Mouse (Mus musculus) midbrain, embryonic 13.5 days (tissue): ENCODE measurements around the gene Btla. TPM values are rescaled to one million over a fixed set of nuclear protein-coding genes. Genes with fewer than 3 reads are reported as not detected.
A peak's percentile ranks its signal among the peaks of the same experiment; 100 is the strongest.

Source experiments
- ATAC-seq: fragments of 200-750 bp; cut with Nextera tagmentation; 2 replicates; pipeline ENCODE4 v1.8.0; 2017; ENCODE audit warnings: mild to moderate bottlenecking, moderate TSS enrichment, moderate library complexity
- H3K27ac ChIP-seq: fragments of 300-500 bp; sonication (generic); 2 replicates; pipeline ENCODE4 v1.5.1; 2015; ENCODE audit warnings: inconsistent platforms, mild to moderate bottlenecking, moderate library complexity
- H3K27me3 ChIP-seq: fragments of 300-500 bp; sonication (generic); 2 replicates; pipeline ENCODE4 v1.6.1; 2015; ENCODE audit warnings: mild to moderate bottlenecking, inconsistent platforms
- H3K36me3 ChIP-seq: fragments of 300-500 bp; sonication (generic); 2 replicates; pipeline ENCODE4 v1.6.1; 2015; ENCODE audit warnings: mild to moderate bottlenecking, inconsistent platforms
- H3K4me1 ChIP-seq: fragments of 300-500 bp; sonication (generic); replicated peaks from 2 replicates; pipeline ENCODE4 v1.6.1; 2015; ENCODE audit warnings: inconsistent platforms
- H3K4me2 ChIP-seq: fragments of 300-500 bp; sonication (generic); replicated peaks from 2 replicates; pipeline ENCODE4 v1.6.1; 2015; ENCODE audit warnings: moderate library complexity, mild to moderate bottlenecking, inconsistent platforms
- H3K4me3 ChIP-seq: fragments of 300-500 bp; sonication (generic); replicated peaks from 2 replicates; pipeline ENCODE4 v1.5.1; 2015; ENCODE audit warnings: mild to moderate bottlenecking, inconsistent platforms
- H3K9ac ChIP-seq: fragments of 300-500 bp; sonication (generic); replicated peaks from 2 replicates; pipeline ENCODE4 v1.6.1; 2015; ENCODE audit warnings: mild to moderate bottlenecking, inconsistent platforms
- H3K9me3 ChIP-seq: fragments of 300-500 bp; sonication (generic); 2 replicates; pipeline ENCODE4 v1.6.1; 2016; ENCODE audit warnings: mild to moderate bottlenecking, inconsistent platforms
- WGBS: fragments of 180-500 bp; shearing (Covaris S2); methylation state at CpG from one replicate; pipeline ENCODE4 v1.1.7; 2015; 5-methylcytosine and 5-hydroxymethylcytosine counted together
- polyA plus RNA-seq: library from polyadenylated mRNA; unstranded; fragments of >200 nt; fragmentation: Nextera tagmentation; extraction: Ambion mirVana; gene quantifications from 2 replicates; pipeline ENCODE4 v1.2.1, GENCODE M21; 2015

The Btla gene
- polyA plus RNA-seq, 1 experiment from 2014 or later, result 0.15 TPM

DNA sequence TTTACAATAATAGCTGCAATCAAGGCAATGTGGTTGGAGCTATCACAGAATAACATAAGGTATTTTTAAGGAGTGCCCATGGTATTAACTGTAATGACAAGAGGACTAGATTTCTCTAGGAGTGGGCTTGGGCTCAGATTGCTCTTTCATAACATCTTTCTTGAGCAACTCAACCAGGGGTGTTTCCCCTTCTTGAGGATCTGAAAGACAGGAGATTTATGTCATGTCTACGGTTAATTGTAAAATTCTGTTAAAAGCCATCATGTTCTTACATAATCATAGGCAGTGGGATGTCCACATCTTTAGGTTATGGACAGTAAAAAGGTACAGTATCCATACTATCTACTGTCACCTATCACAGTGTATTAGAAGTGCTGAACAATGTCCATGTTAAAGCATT, 7.2 kb downstream of the Btla start:
- no peaks in the 10 kb centered on the region for H3K9me3 ChIP-seq
- no peak for ATAC-seq
- H3K4me2 ChIP-seq, result no peak overlapping the region
- 97% methylated on average over 1 of the region's 1 CpGs for WGBS
- H3K27me3 ChIP-seq, result no peaks in the 10 kb centered on the region
- H3K4me1 ChIP-seq, result no peaks in the 10 kb centered on the region
- H3K4me3 ChIP-seq, result no peak overlapping the region
- no peak overlapping the region for H3K27ac ChIP-seq
- no peaks in the 10 kb centered on the region for H3K36me3 ChIP-seq
- no peak overlapping the region for H3K9ac ChIP-seq

DNA sequence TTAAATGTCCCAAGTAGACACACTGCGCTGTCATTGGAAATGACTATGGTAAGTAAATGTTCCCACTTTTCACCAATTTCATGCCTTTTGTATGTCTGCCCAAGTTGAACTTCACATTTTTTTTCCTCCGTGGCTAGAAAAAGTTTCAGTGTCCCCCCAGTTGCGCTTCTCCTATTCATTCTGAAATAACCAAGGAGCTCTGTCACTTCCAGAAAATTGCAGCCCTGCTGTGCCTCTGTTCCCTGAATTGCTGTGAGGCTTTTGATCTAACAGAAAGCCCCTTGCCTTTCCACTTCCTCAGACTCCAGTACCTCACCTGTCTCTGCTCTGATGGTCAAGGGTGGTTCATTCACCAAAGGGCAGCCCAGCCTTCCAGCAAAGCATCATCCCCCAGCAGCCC, 8.9 kb downstream of the Btla start:
- Histone ChIP-seq H3K4me2 (no peak overlapping the region), H3K4me3 (no peak overlapping the region), H3K27ac (no peak overlapping the region), H3K9ac (no peak overlapping the region), H3K9me3 (no peaks in the 10 kb centered on the region), H3K27me3 (no peaks in the 10 kb centered on the region), H3K36me3 (no peaks in the 10 kb centered on the region), H3K4me1 (no peaks in the 10 kb centered on the region)
- 49% methylated on average over 3 of the region's 3 CpGs for WGBS
- no peak for ATAC-seq

DNA sequence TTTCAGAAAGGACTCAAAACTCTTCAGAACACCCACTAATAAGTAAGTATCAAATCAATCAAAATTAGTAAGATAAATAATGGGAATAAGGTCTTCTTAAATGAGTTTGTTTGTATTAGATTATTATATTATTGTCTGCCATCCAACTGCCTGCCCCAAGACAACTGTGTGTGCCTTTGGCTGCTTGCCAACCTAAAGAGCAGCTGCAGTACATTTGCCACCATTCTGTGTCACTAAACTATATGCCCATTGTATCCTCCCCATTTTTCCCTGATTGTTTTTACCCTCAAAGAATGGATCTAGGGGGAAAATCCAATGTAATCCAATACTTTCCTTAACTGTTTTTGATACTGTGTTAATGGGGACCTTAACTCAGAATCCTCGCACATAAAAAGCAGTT, 18.6 kb downstream of the Btla start:
- no peak overlapping the region for H3K4me3 ChIP-seq
- no peak overlapping the region for H3K4me2 ChIP-seq
- no peak for ATAC-seq
- H3K9ac ChIP-seq, result no peak overlapping the region
- no peaks in the 10 kb centered on the region for H3K9me3 ChIP-seq
- H3K27me3 ChIP-seq, result no peaks in the 10 kb centered on the region
- peaks cover 4% of the 10 kb centered on the region; the same call in 1 of the 2 replicates for H3K4me1 ChIP-seq
- no peak overlapping the region for H3K27ac ChIP-seq
- 80% methylated on average over 1 of the region's 1 CpGs for WGBS
- H3K36me3 ChIP-seq, result no peaks in the 10 kb centered on the region

DNA sequence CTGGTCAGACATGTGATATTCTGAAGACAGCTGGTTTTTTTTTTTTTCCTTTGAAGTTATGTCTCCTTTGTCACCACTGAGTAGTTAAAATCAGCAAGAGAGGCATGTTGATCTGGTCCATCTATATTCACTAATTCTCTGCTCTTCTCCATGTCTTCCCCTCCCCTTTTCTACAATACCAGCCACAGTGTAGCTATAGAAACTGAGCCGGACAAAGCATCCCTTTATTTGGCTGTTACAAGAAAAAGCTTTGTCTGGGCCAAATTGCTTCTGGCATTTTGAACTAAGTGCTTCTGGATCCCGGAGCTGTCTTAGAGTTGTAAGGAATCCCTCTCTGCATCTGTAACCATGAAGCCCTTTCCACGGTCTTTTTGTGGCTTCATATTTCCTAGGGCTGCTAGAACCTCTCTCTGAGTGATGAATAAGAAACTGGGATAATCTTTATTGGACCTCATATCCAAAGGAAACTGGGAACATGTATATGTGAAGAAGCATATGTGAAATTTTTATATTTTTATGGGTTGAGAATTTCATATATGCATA, 20.9 kb downstream of the Btla start:
- Histone ChIP-seq H3K4me1 (peaks cover 4% of the 10 kb centered on the region; the same call in 1 of the 2 replicates), H3K4me3 (no peak overlapping the region), H3K9ac (no peak overlapping the region), H3K4me2 (no peak overlapping the region), H3K9me3 (no peaks in the 10 kb centered on the region), H3K36me3 (no peaks in the 10 kb centered on the region), H3K27me3 (no peaks in the 10 kb centered on the region), H3K27ac (no peak overlapping the region)
- 8% methylated on average over 3 of the region's 3 CpGs for WGBS
- ATAC-seq, result peak; percentile 86

DNA sequence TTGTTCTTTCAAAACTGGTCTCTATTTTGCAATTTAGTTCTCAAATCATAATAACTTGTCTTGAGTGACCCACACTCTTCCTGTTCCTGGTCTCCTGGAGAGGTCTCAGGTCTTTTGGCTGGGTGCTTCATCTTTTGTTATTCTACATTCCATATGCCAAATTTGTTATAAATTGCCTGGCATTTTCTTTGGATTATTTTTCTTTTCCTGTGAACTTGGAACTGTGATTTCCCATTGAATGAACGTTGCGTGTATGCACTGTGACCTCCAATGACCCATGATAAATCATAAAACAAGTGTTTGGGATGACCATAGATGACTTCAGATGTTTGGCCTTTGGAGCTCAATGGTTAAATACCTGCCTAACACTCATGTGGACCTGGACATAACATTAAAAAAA, 25.6 kb downstream of the Btla start:
- H3K4me2 ChIP-seq, result no peak overlapping the region
- WGBS, result 76% methylated on average over 2 of the region's 2 CpGs
- no peak overlapping the region for H3K4me3 ChIP-seq
- no peaks in the 10 kb centered on the region for H3K9me3 ChIP-seq
- H3K9ac ChIP-seq, result no peak overlapping the region
- H3K27ac ChIP-seq, result no peak overlapping the region
- H3K4me1 ChIP-seq, result peaks cover 4% of the 10 kb centered on the region; the same call in 1 of the 2 replicates
- H3K36me3 ChIP-seq, result no peaks in the 10 kb centered on the region
- no peaks in the 10 kb centered on the region for H3K27me3 ChIP-seq
- no peak for ATAC-seq

DNA sequence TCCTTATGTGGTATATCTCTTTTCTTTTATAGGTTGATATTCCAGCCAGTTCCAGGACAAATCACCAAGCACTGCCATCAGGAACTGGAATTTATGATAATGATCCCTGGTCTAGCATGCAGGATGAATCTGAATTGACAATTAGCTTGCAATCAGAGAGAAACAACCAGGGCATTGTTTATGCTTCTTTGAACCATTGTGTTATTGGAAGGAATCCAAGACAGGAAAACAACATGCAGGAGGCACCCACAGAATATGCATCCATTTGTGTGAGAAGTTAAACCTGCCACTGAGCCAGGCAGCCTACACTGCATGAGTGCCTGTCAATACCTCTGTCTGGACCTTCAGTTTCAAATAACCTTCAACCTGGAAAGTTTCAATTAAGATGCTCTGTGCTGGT, 26.2 kb downstream of the Btla start:
- ATAC-seq, result no peak
- no peak overlapping the region for H3K27ac ChIP-seq
- no peak overlapping the region for H3K9ac ChIP-seq
- no peaks in the 10 kb centered on the region for H3K36me3 ChIP-seq
- no peak overlapping the region for H3K4me3 ChIP-seq
- no peaks in the 10 kb centered on the region for H3K9me3 ChIP-seq
- no peaks in the 10 kb centered on the region for H3K4me1 ChIP-seq
- H3K4me2 ChIP-seq, result no peak overlapping the region
- no peaks in the 10 kb centered on the region for H3K27me3 ChIP-seq

DNA sequence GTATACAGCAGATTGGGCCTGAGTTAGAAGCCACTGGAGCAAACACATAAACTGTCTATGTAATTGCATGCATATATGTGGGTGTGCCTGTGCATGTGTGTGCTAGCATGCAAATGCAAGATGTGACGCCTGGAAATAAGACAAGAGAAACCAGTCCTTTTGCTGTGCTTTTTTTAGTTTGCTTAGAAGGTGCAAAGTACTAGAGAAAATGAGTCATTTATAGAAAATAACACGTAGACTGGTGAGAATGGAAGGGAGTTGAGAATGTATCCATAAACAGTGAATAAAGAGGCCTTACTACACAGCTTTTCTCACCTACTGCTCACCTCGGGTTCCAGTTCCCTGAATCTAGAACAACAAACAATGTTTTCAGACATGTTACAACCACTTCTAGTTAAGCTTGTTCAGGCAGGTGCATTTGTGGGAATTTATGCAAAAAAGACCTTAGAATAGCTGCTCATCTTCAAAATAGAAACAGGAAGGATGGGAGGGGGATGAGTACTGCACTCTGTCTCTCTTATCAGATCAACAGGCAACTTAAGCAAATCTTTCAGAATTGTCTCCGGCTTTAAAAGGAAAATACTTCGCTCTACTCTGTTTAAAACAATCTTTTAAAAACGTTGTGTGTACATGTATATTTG, 27.8 kb downstream of the Btla start:
- Histone ChIP-seq H3K9me3 (no peaks in the 10 kb centered on the region), H3K27me3 (no peaks in the 10 kb centered on the region), H3K9ac (no peak overlapping the region), H3K4me3 (no peak overlapping the region), H3K27ac (no peak overlapping the region), H3K4me1 (no peaks in the 10 kb centered on the region), H3K36me3 (no peaks in the 10 kb centered on the region), H3K4me2 (no peak overlapping the region)
- no peak for ATAC-seq
- WGBS, result 92% methylated on average over 6 of the region's 6 CpGs

DNA sequence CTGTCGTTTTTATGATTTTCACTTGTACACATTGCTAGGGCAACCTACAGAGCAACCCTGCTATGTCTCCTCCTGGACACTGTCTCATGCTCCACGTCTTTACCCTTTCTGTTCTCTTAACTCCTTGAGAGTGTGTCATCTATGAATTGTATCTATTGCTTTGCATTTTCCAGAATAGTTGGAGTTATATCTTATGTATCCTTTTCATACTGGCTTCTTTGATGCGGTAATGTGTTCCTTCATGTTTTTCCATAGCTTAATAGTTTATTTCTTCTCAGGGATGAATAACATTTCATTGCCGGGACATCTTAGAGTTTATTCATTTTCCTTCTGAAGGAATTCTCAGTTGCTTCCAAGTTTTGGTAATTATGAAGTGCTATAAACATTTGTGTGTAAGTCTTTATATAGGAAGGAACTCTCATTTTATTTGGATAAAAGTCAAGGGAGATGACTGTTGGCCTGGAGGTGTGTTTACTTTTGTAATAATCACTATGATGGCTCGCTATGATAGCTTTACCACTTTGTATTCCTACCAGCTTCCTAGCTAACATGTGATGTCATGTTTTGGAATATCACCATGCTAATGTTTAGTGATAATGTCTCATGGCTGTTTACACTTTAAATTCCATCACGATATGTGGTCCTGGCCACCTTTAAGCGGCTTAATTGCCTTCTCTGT, 31.2 kb downstream of the Btla start:
- no peak overlapping the region for H3K27ac ChIP-seq
- H3K4me1 ChIP-seq, result no peaks in the 10 kb centered on the region
- H3K36me3 ChIP-seq, result no peaks in the 10 kb centered on the region
- no peak overlapping the region for H3K4me2 ChIP-seq
- no peak overlapping the region for H3K9ac ChIP-seq
- H3K9me3 ChIP-seq, result no peaks in the 10 kb centered on the region
- no peak overlapping the region for H3K4me3 ChIP-seq
- 90% methylated on average over 7 of the region's 7 CpGs for WGBS
- no peak for ATAC-seq
- no peaks in the 10 kb centered on the region for H3K27me3 ChIP-seq

DNA sequence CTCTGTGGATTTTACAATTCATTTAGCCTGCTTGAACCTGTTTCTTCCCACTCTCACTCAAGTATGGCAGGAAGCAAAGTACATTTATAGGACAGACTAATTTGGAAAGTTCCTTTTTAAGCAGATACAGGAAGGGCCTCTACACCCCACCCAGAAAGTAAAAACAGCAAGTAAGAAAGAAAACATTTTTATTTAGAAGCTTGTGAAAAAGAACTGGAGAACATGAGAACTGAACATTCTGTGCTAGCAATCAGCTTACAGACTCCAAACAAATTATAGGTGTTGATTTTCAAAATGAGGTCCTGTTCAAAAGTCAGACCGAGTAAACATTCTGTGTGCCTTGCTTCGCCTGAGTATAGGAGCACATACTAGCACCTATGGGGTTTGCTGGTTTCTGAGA, 32.8 kb downstream of the Btla start:
- 96% methylated on average over 2 of the region's 2 CpGs for WGBS
- Histone ChIP-seq H3K9ac (no peak overlapping the region), H3K27me3 (no peaks in the 10 kb centered on the region), H3K4me3 (no peak overlapping the region), H3K4me1 (no peaks in the 10 kb centered on the region), H3K27ac (no peak overlapping the region), H3K9me3 (no peaks in the 10 kb centered on the region), H3K36me3 (no peaks in the 10 kb centered on the region), H3K4me2 (no peak overlapping the region)
- ATAC-seq, result no peak

DNA sequence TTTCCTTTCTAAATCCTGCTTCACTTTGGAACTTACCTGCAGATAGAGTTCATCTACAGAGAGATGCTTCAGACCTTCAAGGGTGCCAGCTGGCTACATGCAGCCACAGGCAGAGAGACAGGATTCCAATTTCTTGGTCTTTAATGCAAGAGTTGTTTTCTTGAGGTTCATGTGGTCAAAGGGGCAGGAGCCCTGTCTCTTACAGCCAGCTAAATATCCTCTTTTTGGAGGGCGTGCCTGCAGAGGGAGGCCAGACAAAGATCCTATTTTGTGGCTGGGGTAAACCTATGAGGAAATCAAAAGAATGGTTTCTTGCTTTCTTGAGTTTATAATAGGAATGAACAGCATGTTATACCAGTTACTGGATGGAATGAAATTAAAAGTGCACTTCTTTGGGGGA, 33.5 kb downstream of the Btla start:
- Histone ChIP-seq H3K36me3 (no peaks in the 10 kb centered on the region), H3K4me1 (no peaks in the 10 kb centered on the region), H3K27me3 (no peaks in the 10 kb centered on the region), H3K27ac (no peak overlapping the region), H3K4me2 (no peak overlapping the region), H3K9ac (no peak overlapping the region), H3K9me3 (no peaks in the 10 kb centered on the region), H3K4me3 (no peak overlapping the region)
- WGBS, result 88% methylated on average over 1 of the region's 1 CpGs
- ATAC-seq, result no peak

DNA sequence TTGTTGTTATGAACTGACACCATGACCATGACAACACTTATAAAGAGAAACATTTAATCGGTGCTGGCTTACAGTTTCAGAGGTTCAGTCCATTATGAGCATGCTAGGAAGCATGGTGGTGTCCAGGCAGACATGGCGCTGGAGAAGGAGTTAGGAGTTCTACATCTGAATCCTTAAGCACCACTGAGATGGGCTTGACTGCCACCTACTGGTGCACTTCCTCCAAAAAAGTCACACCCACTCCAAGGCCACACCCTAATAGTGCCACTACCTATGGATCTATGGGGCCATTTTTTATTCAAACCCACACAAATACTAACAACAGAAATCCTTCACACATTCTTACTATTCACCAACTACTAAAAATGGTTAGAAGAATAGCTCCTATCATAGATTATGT, 35.5 kb downstream of the Btla start:
- Histone ChIP-seq H3K27me3 (no peaks in the 10 kb centered on the region), H3K4me2 (no peak overlapping the region), H3K4me1 (no peaks in the 10 kb centered on the region), H3K9ac (no peak overlapping the region), H3K27ac (no peak overlapping the region), H3K36me3 (no peaks in the 10 kb centered on the region), H3K9me3 (no peaks in the 10 kb centered on the region), H3K4me3 (no peak overlapping the region)
- ATAC-seq, result no peak
- WGBS, result 88% methylated on average over 2 of the region's 2 CpGs

DNA sequence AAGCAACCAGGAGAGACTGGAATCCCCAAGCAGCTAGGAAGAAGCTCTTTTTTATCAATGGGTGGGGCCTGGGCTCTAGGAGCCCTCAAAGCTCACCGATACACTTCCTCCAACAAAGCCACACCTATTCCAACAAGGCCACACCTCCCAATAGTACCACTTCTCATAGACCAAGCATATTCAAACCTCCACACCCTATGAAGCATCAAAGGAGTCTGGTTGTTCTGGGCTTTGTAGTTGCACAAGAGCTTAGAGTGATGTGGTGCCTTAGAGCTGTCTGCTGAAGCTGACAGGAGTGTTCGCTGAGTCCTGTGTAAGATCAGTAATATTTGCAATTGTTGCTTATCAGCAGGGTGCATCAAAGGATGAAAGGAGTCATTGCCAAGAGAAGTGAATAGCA, 37.2 kb downstream of the Btla start:
- Histone ChIP-seq H3K4me3 (no peak overlapping the region), H3K36me3 (no peaks in the 10 kb centered on the region), H3K27ac (no peak overlapping the region), H3K9ac (no peak overlapping the region), H3K27me3 (no peaks in the 10 kb centered on the region), H3K9me3 (no peaks in the 10 kb centered on the region), H3K4me1 (no peaks in the 10 kb centered on the region), H3K4me2 (no peak overlapping the region)
- ATAC-seq, result no peak
- 71% methylated on average over 2 of the region's 2 CpGs for WGBS

DNA sequence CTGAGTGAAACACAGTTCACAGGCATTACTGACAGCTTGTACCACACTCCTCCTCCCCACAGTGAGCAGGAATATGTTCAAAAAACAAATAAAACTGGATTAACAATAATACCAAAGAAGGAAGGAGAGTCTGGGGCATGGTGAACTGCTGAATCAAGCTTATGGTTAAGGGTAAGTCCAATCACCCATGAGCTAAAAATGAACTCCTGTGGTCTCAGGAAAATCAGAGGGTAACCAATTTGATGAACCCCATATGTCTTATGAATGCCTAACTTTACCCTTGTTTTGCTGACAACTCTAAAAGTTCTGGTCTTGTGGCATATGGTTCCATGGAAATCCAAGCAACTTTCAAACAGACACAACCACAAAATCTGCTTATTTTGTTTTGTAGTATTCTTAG, 37.9 kb downstream of the Btla start:
- no peaks in the 10 kb centered on the region for H3K4me1 ChIP-seq
- no peaks in the 10 kb centered on the region for H3K36me3 ChIP-seq
- H3K4me3 ChIP-seq, result no peak overlapping the region
- no peak for ATAC-seq
- H3K27ac ChIP-seq, result no peak overlapping the region
- no peak overlapping the region for H3K4me2 ChIP-seq
- H3K9ac ChIP-seq, result no peak overlapping the region
- no peaks in the 10 kb centered on the region for H3K27me3 ChIP-seq
- no peaks in the 10 kb centered on the region for H3K9me3 ChIP-seq
